Mouse (Mus musculus) CH12.LX (cell line): ENCODE measurements around the gene Daw1.

Source experiments
- CTCF ChIP-seq, 2 experiments: IDR thresholded peaks in 1 of 2; conservative IDR thresholded peaks in 1 of 2; 2 replicates each; pipeline ENCODE4 v1.5.1; 2011 to 2012; ENCODE audit warnings: low read depth in 2 of 2, low read length in 2 of 2, improper control_type of control experiment in 1 of 2, inconsistent platforms in 1 of 2, mild to moderate bottlenecking in 1 of 2, moderate library complexity in 1 of 2
- HCFC1 ChIP-seq: IDR thresholded peaks from 2 replicates; pipeline ENCODE4 v1.6.1; 2012; ENCODE audit warnings: low read depth, mild to moderate bottlenecking, inconsistent platforms, low read length, improper control_type of control experiment
- MEF2A ChIP-seq: IDR thresholded peaks from 2 replicates; pipeline ENCODE4 v1.6.1; 2014; ENCODE audit warnings: low read depth, mild to moderate bottlenecking, inconsistent platforms, low read length, improper control_type of control experiment, borderline replicate concordance
- POLR2A ChIP-seq: IDR thresholded peaks from 2 replicates; pipeline ENCODE4 v1.6.1; 2011; ENCODE audit warnings: low read depth, mild to moderate bottlenecking, improper control_type of control experiment, low read length
- POLR2AphosphoS2 ChIP-seq: IDR thresholded peaks from 2 replicates; pipeline ENCODE4 v1.6.1; 2011; ENCODE audit warnings: low read depth, low read length, improper control_type of control experiment
- RCOR1 ChIP-seq: conservative IDR thresholded peaks from 2 replicates; pipeline ENCODE4 v1.6.1; 2012; ENCODE audit warnings: low read depth, mild to moderate bottlenecking, inconsistent platforms, low read length, improper control_type of control experiment
- TCF12 ChIP-seq: IDR thresholded peaks from 2 replicates; pipeline ENCODE4 v1.6.1; 2014; ENCODE audit warnings: low read depth, mild to moderate bottlenecking, inconsistent platforms, low read length, improper control_type of control experiment
- USF1 ChIP-seq: IDR thresholded peaks from 2 replicates; pipeline ENCODE4 v1.6.1; 2014; ENCODE audit warnings: low read depth, mild to moderate bottlenecking, inconsistent platforms, low read length, improper control_type of control experiment
- ZMIZ1 ChIP-seq: IDR thresholded peaks from 2 replicates; pipeline ENCODE4 v1.6.1; 2012; ENCODE audit warnings: low read depth, mild to moderate bottlenecking, inconsistent platforms, low read length, improper control_type of control experiment

DNA sequence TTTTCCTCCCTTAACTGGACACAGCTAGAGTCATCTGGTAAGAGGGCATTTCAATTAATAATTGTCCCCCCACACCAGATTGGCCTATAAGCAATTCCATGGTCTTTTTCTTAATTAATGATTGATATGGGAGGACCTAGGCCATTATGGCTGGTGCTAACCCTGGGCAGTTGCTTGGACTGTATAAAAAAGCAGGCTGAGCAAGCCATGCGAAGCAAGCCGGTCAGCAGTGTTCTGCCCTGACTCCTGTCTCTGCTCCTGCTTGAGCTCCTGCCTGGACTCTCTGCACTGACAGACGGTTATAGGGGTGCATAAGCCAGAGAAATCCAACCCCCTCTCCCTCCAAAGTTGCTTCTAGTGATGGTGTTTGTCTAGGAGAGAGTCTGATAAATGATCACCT lies 2.1 kb downstream of the Daw1 start:
- no peak for TF ChIP-seq TCF12
- TF ChIP-seq ZMIZ1: no peak
- no peak for TF ChIP-seq CTCF (conservative IDR thresholded peaks at IDR 0.05 in 1 of 2, IDR thresholded peaks at IDR 0.05 in 1 of 2; ENCODE audit: low read depth in 2 of 2, low read length in 2 of 2)
- no peak for TF ChIP-seq POLR2A
- no peak for TF ChIP-seq USF1
- TF ChIP-seq POLR2AphosphoS2: no peak
- TF ChIP-seq HCFC1: no peak
- no peak for TF ChIP-seq RCOR1
- TF ChIP-seq MEF2A: no peak
